Mouse (Mus musculus): ENCODE results near the gene Lrrk1. TPM values are rescaled to one million over a fixed set of nuclear protein-coding genes. Genes with fewer than 3 reads are reported as not detected.

The Lrrk1 gene
- polyA plus RNA-seq, 1 experiment = not detected

GRCm38 (mm10) chr7:66224541-66224940 lies 163.6 kb downstream of the Lrrk1 start:
- no peak overlapping the region for H3K4me3 ChIP-seq (ENCODE audit: insufficient read depth, low read depth, low read length)
- H3K4me1 ChIP-seq (ENCODE audit: control insufficient read depth, insufficient read depth, low read length) = peaks cover 4% of the 10 kb centered on the region; the same call in 1 of the 2 replicates
- WGBS = 98% methylated on average over 6 of the region's 6 CpGs
- H3K27ac ChIP-seq (ENCODE audit: insufficient read depth, low read depth, low read length) = no peak overlapping the region
- TF ChIP-seq CTCF (IDR thresholded peaks at IDR 0.05; ENCODE audit: insufficient read depth, low read depth, low read length) = no peak
- TF ChIP-seq POLR2A (IDR thresholded peaks at IDR 0.05; ENCODE audit: insufficient read depth, low read depth, low read length) = no peak

- Histone ChIP-seq H3K4me1 (ENCODE audit: control insufficient read depth, insufficient read depth, low read length) (peaks cover 4% of the 10 kb centered on the region; the same call in 1 of the 2 replicates), H3K4me3 (ENCODE audit: insufficient read depth, low read depth, low read length) (no peak overlapping the region), H3K27ac (ENCODE audit: insufficient read depth, low read depth, low read length) (no peak overlapping the region)
- WGBS = 89% methylated on average over 1 of the region's 1 CpGs
- TF ChIP-seq POLR2A (IDR thresholded peaks at IDR 0.05; ENCODE audit: insufficient read depth, low read depth, low read length) (no peak), CTCF (IDR thresholded peaks at IDR 0.05; ENCODE audit: insufficient read depth, low read depth, low read length) (no peak)
Measured at GRCm38 (mm10) chr7:66223731-66224130, 164.4 kb downstream of the Lrrk1 start.

GRCm38 (mm10) chr7:66222621-66223091 lies 165.5 kb downstream of the Lrrk1 start:
- no peak overlapping the region for H3K4me3 ChIP-seq (ENCODE audit: insufficient read depth, low read depth, low read length)
- H3K27ac ChIP-seq (ENCODE audit: insufficient read depth, low read depth, low read length) = no peak overlapping the region
- TF ChIP-seq POLR2A (IDR thresholded peaks at IDR 0.05; ENCODE audit: insufficient read depth, low read depth, low read length) = no peak
- H3K4me1 ChIP-seq (ENCODE audit: control insufficient read depth, insufficient read depth, low read length) = 0 out of 2 replicates have a peak, but pooled peaks cover 3% of the 10 kb centered on the region
- WGBS = 45% methylated on average over 8 of the region's 8 CpGs

GRCm38 (mm10) chr7:66219794-66220227 lies 168.3 kb downstream of the Lrrk1 start:
- 0 out of 2 replicates have a peak, but pooled peaks cover 3% of the 10 kb centered on the region for H3K4me1 ChIP-seq (ENCODE audit: control insufficient read depth, insufficient read depth, low read length)
- H3K4me3 ChIP-seq (ENCODE audit: insufficient read depth, low read depth, low read length) = no peak overlapping the region
- WGBS = 77% methylated on average over 4 of the region's 4 CpGs
- H3K27ac ChIP-seq (ENCODE audit: insufficient read depth, low read depth, low read length) = no peak overlapping the region
- TF ChIP-seq CTCF (IDR thresholded peaks at IDR 0.05; ENCODE audit: insufficient read depth, low read depth, low read length) (no peak), POLR2A (IDR thresholded peaks at IDR 0.05; ENCODE audit: insufficient read depth, low read depth, low read length) (no peak)

GRCm38 (mm10) chr7:66219028-66219793 lies 168.9 kb downstream of the Lrrk1 start:
- 77% methylated on average over 4 of the region's 4 CpGs for WGBS
- 0 out of 2 replicates have a peak, but pooled peaks cover 3% of the 10 kb centered on the region for H3K4me1 ChIP-seq (ENCODE audit: control insufficient read depth, insufficient read depth, low read length)
- TF ChIP-seq CTCF (IDR thresholded peaks at IDR 0.05; ENCODE audit: insufficient read depth, low read depth, low read length) (no peak), POLR2A (IDR thresholded peaks at IDR 0.05; ENCODE audit: insufficient read depth, low read depth, low read length) (no peak)
- H3K27ac ChIP-seq (ENCODE audit: insufficient read depth, low read depth, low read length) = no peak overlapping the region
- H3K4me3 ChIP-seq (ENCODE audit: insufficient read depth, low read depth, low read length) = no peak overlapping the region

- TF ChIP-seq POLR2A (IDR thresholded peaks at IDR 0.05; ENCODE audit: insufficient read depth, low read depth, low read length) (no peak), CTCF (IDR thresholded peaks at IDR 0.05; ENCODE audit: insufficient read depth, low read depth, low read length) (no peak)
- 58% methylated on average over 9 of the region's 9 CpGs for WGBS
- Histone ChIP-seq H3K4me1 (ENCODE audit: control insufficient read depth, insufficient read depth, low read length) (0 out of 2 replicates have a peak, but pooled peaks cover 3% of the 10 kb centered on the region), H3K27ac (ENCODE audit: insufficient read depth, low read depth, low read length) (no peak overlapping the region), H3K4me3 (ENCODE audit: insufficient read depth, low read depth, low read length) (no peak overlapping the region)
Measured at GRCm38 (mm10) chr7:66218193-66219014, 169.7 kb downstream of the Lrrk1 start.

GRCm38 (mm10) chr7:66217531-66218094 lies 170.5 kb downstream of the Lrrk1 start:
- H3K27ac ChIP-seq (ENCODE audit: insufficient read depth, low read depth, low read length) = no peak overlapping the region
- TF ChIP-seq CTCF (IDR thresholded peaks at IDR 0.05; ENCODE audit: insufficient read depth, low read depth, low read length) = no peak
- no peak for TF ChIP-seq POLR2A (IDR thresholded peaks at IDR 0.05; ENCODE audit: insufficient read depth, low read depth, low read length)
- H3K4me1 ChIP-seq (ENCODE audit: control insufficient read depth, insufficient read depth, low read length) = 0 out of 2 replicates have a peak, but pooled peaks cover 3% of the 10 kb centered on the region
- 63% methylated on average over 7 of the region's 7 CpGs for WGBS
- no peak overlapping the region for H3K4me3 ChIP-seq (ENCODE audit: insufficient read depth, low read depth, low read length)

GRCm38 (mm10) chr7:66217011-66217410 lies 171.1 kb downstream of the Lrrk1 start:
- H3K4me3 ChIP-seq (ENCODE audit: insufficient read depth, low read depth, low read length) = no peak overlapping the region
- WGBS = 84% methylated on average over 7 of the region's 7 CpGs
- TF ChIP-seq POLR2A (IDR thresholded peaks at IDR 0.05; ENCODE audit: insufficient read depth, low read depth, low read length) = no peak

More at GRCm38 (mm10) chr7:66217011-66217410, 171.1 kb downstream of the Lrrk1 start:
- Histone ChIP-seq H3K27ac (ENCODE audit: insufficient read depth, low read depth, low read length) (no peak overlapping the region), H3K4me1 (ENCODE audit: control insufficient read depth, insufficient read depth, low read length) (0 out of 2 replicates have a peak, but pooled peaks cover 3% of the 10 kb centered on the region)
